Mouse (Mus musculus) kidney, adult 2 months (tissue): ENCODE results near the gene Sln.

Experiments used
- CTCF ChIP-seq: fragments of 200-500 bp; conservative IDR thresholded peaks from 2 replicates; pipeline ENCODE4 v1.5.1; 2011; ENCODE audit warnings: low read depth, mild to moderate bottlenecking, control low read depth, low read length, moderate library complexity, mixed read lengths; ENCODE audit not compliant: insufficient read depth, insufficient read length
- POLR2A ChIP-seq: fragments of 200-500 bp; IDR thresholded peaks from one replicate; pipeline ENCODE4 v1.6.1; 2011; ENCODE audit warnings: low read depth, low read length, control low read depth

DNA sequence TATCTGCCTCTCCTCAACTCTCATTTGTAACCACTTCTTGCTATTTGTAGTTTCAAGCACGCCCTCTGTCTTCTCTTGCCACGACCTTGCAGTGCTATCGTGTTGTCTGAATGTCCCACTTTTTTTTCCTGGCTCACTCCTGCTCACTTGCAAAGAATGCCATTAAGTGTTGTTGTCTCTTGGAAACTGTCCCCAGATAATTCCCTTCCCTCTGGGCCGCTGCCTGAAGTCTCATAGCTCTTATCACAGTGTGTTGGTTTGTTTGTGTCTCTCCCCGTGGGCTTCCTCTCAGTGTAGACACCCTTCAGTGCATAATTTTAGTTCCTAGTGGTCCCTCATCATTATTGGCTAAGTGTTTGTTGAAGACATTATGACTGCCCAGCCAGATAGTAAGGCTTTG is 7.9 kb downstream of the Sln start:
- TF ChIP-seq CTCF (no peak), POLR2A (no peak)
